Mouse (Mus musculus): Measurements from ENCODE around the gene Olfr1463.

Gene Olfr1463

GRCm38 (mm10) chr19:13231028-13231427 lies at the start of gene Olfr1463:
Olfr1463 (plus strand) TSS chr19:13231328.
- in situ Hi-C loops (cut with MseI, MboI): no loop called here

DNA sequence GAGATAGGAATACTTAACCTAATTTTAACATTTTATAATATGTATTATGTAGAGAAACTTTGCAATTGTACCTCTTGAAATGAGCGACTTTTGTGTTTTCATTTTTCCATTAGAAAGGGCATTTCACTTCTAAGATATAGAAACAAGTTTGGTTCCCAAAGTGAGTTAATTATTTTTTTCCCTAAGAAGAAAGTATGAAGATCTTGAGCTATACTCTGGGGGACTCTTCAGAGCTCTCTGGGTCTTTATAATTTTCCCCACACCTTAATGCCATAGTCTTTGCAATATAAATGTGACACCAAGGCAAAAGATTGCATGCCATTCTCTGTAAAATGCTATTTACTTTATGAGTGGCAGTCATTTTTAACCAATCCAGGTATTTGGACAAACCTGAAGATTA lies 45.7 kb upstream of the Olfr1463 start, which contains the start of gene Olfr1462:
TSS of gene Olfr1462 (plus strand) at position 301 of the 400 bp plus-strand sequence.
- in situ Hi-C loops (cut with MseI, MboI): no loop called here

GRCm38 (mm10) chr19:13221666-13222065 lies 9.5 kb upstream of the Olfr1463 start:
- in situ Hi-C loops (cut with MseI, MboI): no loop called here
